Mouse (Mus musculus): ENCODE measurements around the gene Triobp. TPM values are rescaled to one million over a fixed set of nuclear protein-coding genes. Genes with fewer than 3 reads are reported as not detected.
A peak's percentile ranks its signal among the peaks of the same experiment; 100 is the strongest.

Triobp gene
- polyA plus RNA-seq, 1 experiment from 2014 or later, result 22.4 TPM

DNA sequence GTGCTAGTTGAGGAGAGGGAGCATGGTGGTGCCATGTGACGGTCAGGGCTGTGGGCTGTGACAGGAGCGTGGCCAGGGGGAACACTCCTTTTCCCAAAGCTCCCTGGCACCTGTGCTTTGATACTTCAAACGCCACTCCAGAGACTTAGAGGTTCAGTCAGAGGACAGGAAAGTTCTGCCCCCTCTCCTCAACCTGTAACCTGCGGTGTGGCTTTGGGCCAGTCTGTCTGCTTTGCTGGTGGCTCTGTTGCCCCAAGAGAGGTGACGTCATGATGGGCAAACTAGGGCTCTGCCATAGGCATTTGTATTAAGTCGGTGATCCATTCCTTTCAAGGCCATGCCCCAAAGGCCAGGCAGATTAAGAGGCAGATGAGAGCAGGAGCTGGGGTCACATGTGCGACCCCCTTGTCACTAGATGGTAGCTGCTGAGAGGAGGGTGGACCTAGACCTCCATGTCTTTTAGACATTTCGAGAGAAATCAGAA is 30.2 kb downstream of the Triobp start:
- no peaks in the 10 kb centered on the region for H3K36me3 ChIP-seq (ENCODE audit: control insufficient read depth, insufficient read depth, low read length)
- H3K4me2 ChIP-seq (replicated peaks; ENCODE audit: low read depth), result no peak overlapping the region
- DNase-seq (ENCODE audit: low spot score), result no peak
- no peak overlapping the region for H3K9ac ChIP-seq (ENCODE audit: low read length)
- H3K4me1 ChIP-seq (replicated peaks; ENCODE audit: control insufficient read depth, insufficient read depth), result peaks cover 4% of the 10 kb centered on the region; the same call in 1 of the 2 replicates
- TF ChIP-seq CTCF (IDR thresholded peaks at IDR 0.05; ENCODE audit: low read depth), result no peak
- TF ChIP-seq EP300 (optimal IDR thresholded peaks at IDR 0.05), result no peak
- H3K9me3 ChIP-seq (ENCODE audit: control insufficient read depth, low read length), result no peaks in the 10 kb centered on the region
- H3K4me3 ChIP-seq (ENCODE audit: low read depth, low read length), result no peak overlapping the region
- WGBS, result 90% methylated on average over 8 of the region's 8 CpGs
- H3K27me3 ChIP-seq (ENCODE audit: control insufficient read depth, insufficient read depth, low read length), result no peaks in the 10 kb centered on the region
- no peak overlapping the region for H3K27ac ChIP-seq (replicated peaks)
- ATAC-seq (ENCODE audit: low FRiP score, low TSS enrichment), result no peak

DNA sequence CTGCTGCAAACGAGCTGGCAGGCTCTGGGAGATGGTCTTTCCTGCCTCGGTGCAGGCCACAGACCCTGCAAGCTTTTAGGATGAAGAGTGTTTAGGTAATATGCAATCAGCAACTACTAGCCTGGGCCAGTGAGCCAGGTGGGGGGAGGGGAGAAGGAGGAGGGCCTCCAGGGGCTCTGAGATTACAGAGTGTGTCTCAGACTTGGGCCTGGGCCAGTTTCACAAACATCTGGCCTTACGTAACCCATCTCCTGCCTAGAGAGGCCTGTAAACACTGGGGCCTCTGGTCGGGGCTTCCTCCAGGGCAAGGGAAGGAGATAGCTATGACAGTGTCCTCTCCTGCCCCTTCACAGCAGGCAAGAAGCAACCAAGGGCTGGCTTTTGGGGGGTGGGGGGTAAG is 31.4 kb downstream of the Triobp start:
- ATAC-seq (ENCODE audit: low FRiP score, low TSS enrichment), result peak; percentile 49; the same call in 1 of the 2 replicates
- H3K27me3 ChIP-seq (ENCODE audit: control insufficient read depth, insufficient read depth, low read length), result no peaks in the 10 kb centered on the region
- H3K4me2 ChIP-seq (replicated peaks; ENCODE audit: low read depth), result no peak overlapping the region
- peak overlapping the region; percentile 81 for H3K27ac ChIP-seq (replicated peaks)
- H3K4me3 ChIP-seq (ENCODE audit: low read depth, low read length), result no peak overlapping the region
- peaks cover 4% of the 10 kb centered on the region for H3K4me1 ChIP-seq (replicated peaks; ENCODE audit: control insufficient read depth, insufficient read depth)
- H3K36me3 ChIP-seq (ENCODE audit: control insufficient read depth, insufficient read depth, low read length), result no peaks in the 10 kb centered on the region
- no peak for TF ChIP-seq EP300 (optimal IDR thresholded peaks at IDR 0.05)
- TF ChIP-seq CTCF (IDR thresholded peaks at IDR 0.05; ENCODE audit: low read depth), result no peak
- peak overlapping the region; percentile 43; the same call in 1 of the 2 replicates for H3K9ac ChIP-seq (ENCODE audit: low read length)
- DNase-seq (ENCODE audit: low spot score), result peak; percentile 75
- no peaks in the 10 kb centered on the region for H3K9me3 ChIP-seq (ENCODE audit: control insufficient read depth, low read length)
- 13% methylated on average over 4 of the region's 4 CpGs for WGBS

DNA sequence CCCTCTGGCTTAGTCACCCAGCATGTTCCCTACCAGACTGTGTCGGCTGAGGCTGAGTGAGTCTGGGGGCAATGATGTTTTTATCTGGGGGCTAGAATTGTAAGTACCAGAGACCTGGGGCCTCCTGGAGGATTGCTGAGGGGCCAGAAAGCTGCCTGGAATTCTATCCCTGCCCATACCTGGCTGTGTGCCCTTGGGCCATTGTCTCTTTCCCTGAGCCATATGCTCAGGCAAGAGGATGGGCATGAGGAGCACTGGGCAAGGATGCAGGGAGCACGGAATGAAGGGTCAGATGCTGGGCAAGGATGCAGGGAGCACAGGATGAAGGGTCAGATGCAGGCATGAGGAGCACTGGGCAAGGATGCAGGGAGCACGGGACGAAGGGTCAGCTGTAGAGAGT is 32.6 kb downstream of the Triobp start:
- no peaks in the 10 kb centered on the region for H3K27me3 ChIP-seq (ENCODE audit: control insufficient read depth, insufficient read depth, low read length)
- TF ChIP-seq CTCF (IDR thresholded peaks at IDR 0.05; ENCODE audit: low read depth) (no peak), EP300 (optimal IDR thresholded peaks at IDR 0.05) (no peak)
- H3K36me3 ChIP-seq (ENCODE audit: control insufficient read depth, insufficient read depth, low read length), result no peaks in the 10 kb centered on the region
- H3K9me3 ChIP-seq (ENCODE audit: control insufficient read depth, low read length), result no peaks in the 10 kb centered on the region
- no peak overlapping the region for H3K9ac ChIP-seq (ENCODE audit: low read length)
- H3K27ac ChIP-seq (replicated peaks), result no peak overlapping the region
- DNase-seq (ENCODE audit: low spot score) (no peak), ATAC-seq (ENCODE audit: low FRiP score, low TSS enrichment) (no peak)
- H3K4me3 ChIP-seq (ENCODE audit: low read depth, low read length), result no peak overlapping the region
- WGBS, result 91% methylated on average over 4 of the region's 4 CpGs
- peaks cover 4% of the 10 kb centered on the region for H3K4me1 ChIP-seq (replicated peaks; ENCODE audit: control insufficient read depth, insufficient read depth)
- H3K4me2 ChIP-seq (replicated peaks; ENCODE audit: low read depth), result no peak overlapping the region

- H3K4me1 ChIP-seq (replicated peaks; ENCODE audit: control insufficient read depth, insufficient read depth), result peaks cover 4% of the 10 kb centered on the region
Measured at GRCm38 (mm10) chr15:78982658-78983435, 35.3 kb downstream of the Triobp start.

GRCm38 (mm10) chr15:78983436-78984285 is 36.1 kb downstream of the Triobp start:
- Histone ChIP-seq H3K9me3 (ENCODE audit: control insufficient read depth, low read length) (no peaks in the 10 kb centered on the region), H3K36me3 (ENCODE audit: control insufficient read depth, insufficient read depth, low read length) (peaks cover 3% of the 10 kb centered on the region; the same call in 1 of the 2 replicates), H3K27me3 (ENCODE audit: control insufficient read depth, insufficient read depth, low read length) (no peaks in the 10 kb centered on the region), H3K9ac (ENCODE audit: low read length) (peak overlapping the region; percentile 90), H3K4me1 (replicated peaks; ENCODE audit: control insufficient read depth, insufficient read depth) (peaks cover 4% of the 10 kb centered on the region), H3K4me2 (replicated peaks; ENCODE audit: low read depth) (peak overlapping the region; percentile 92), H3K27ac (replicated peaks) (peak overlapping the region; percentile 97), H3K4me3 (ENCODE audit: low read depth, low read length) (peak overlapping the region; percentile 93)
- 1% methylated on average over 21 of the region's 21 CpGs for WGBS
- peak; percentile 38 for ATAC-seq (ENCODE audit: low FRiP score, low TSS enrichment)
- DNase-seq (ENCODE audit: low spot score), result peak; percentile 68
- peak; percentile 17; the same call in 1 of the 2 replicates for TF ChIP-seq CTCF (IDR thresholded peaks at IDR 0.05; ENCODE audit: low read depth)
- TF ChIP-seq EP300 (optimal IDR thresholded peaks at IDR 0.05), result no peak

More at GRCm38 (mm10) chr15:78982658-78983435, 35.3 kb downstream of the Triobp start:
- H3K9ac ChIP-seq (ENCODE audit: low read length), result peak overlapping the region; percentile 90
- DNase-seq (ENCODE audit: low spot score) (peak; percentile 98), ATAC-seq (ENCODE audit: low FRiP score, low TSS enrichment) (peak; percentile 91)
- WGBS, result under 1% methylated on average over 48 of the region's 67 CpGs
- H3K4me2 ChIP-seq (replicated peaks; ENCODE audit: low read depth), result peak overlapping the region; percentile 92
- H3K27me3 ChIP-seq (ENCODE audit: control insufficient read depth, insufficient read depth, low read length), result no peaks in the 10 kb centered on the region
- H3K27ac ChIP-seq (replicated peaks), result peak overlapping the region; percentile 97
- peak overlapping the region; percentile 93 for H3K4me3 ChIP-seq (ENCODE audit: low read depth, low read length)
- H3K36me3 ChIP-seq (ENCODE audit: control insufficient read depth, insufficient read depth, low read length), result no peaks in the 10 kb centered on the region; the same call in 1 of the 2 replicates
- no peak for TF ChIP-seq EP300 (optimal IDR thresholded peaks at IDR 0.05)
- TF ChIP-seq CTCF (IDR thresholded peaks at IDR 0.05; ENCODE audit: low read depth), result no peak
- H3K9me3 ChIP-seq (ENCODE audit: control insufficient read depth, low read length), result no peaks in the 10 kb centered on the region
